Mouse (Mus musculus): ENCODE data around the gene Klhl36.

DNA sequence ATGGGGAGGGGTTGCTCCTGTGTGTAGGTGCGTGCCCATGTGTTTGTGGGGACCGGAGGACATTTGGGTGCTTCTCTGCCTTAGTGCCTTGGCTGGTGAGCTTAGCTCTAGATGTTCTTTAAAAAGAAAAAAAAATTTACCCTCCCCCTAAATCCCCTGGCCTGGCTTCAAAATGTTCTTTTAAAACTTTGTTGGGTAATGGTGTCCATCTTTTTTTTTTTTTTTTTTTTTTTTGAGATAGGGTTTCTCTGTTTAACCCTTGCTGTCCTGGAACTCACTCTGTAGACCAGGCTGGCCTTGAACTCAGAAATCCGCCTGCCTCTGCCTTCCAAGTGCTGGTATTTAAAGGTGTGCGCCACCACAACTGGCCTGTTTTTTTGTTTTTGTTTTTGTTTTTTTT lies 53.2 kb downstream of the Klhl36 start:
- no peak for TF ChIP-seq POLR2A (IDR thresholded peaks at IDR 0.05; ENCODE audit: insufficient read depth, low read length)
- no peak for TF ChIP-seq CTCF (IDR thresholded peaks at IDR 0.05; ENCODE audit: low read depth, low read length)
